Mouse (Mus musculus) midbrain, embryonic 16.5 days (tissue): ENCODE data around the gene Cpt2. TPM values are rescaled to one million over a fixed set of nuclear protein-coding genes. Genes with fewer than 3 reads are reported as not detected.

Experiments
- ATAC-seq: fragments of 200-750 bp; cut with Nextera tagmentation; 2 replicates; pipeline ENCODE4 v1.8.0; 2017; ENCODE audit warnings: moderate TSS enrichment
- H3K27ac ChIP-seq: fragments of 300-500 bp; sonication (generic); 2 replicates; pipeline ENCODE4 v1.5.1; 2014; ENCODE audit warnings: mild to moderate bottlenecking, low read length, mixed read lengths
- H3K27me3 ChIP-seq: fragments of 300-500 bp; sonication (generic); 2 replicates; pipeline ENCODE4 v1.6.1; 2014; ENCODE audit warnings: low read depth, low read length, mixed read lengths; ENCODE audit not compliant: control insufficient read depth, insufficient read depth
- H3K36me3 ChIP-seq: fragments of 300-500 bp; sonication (generic); 2 replicates; pipeline ENCODE4 v1.6.1; 2014; ENCODE audit warnings: mild to moderate bottlenecking, low read length, moderate library complexity, mixed read lengths; ENCODE audit not compliant: control insufficient read depth, insufficient read depth
- H3K4me1 ChIP-seq: fragments of 300-500 bp; sonication (generic); 2 replicates; pipeline ENCODE4 v1.6.1; 2014; ENCODE audit warnings: mild to moderate bottlenecking, low read length, mixed read lengths; ENCODE audit not compliant: control insufficient read depth, insufficient read depth
- H3K4me2 ChIP-seq: fragments of 300-500 bp; sonication (generic); 2 replicates; pipeline ENCODE4 v1.6.1; 2014; ENCODE audit warnings: mild to moderate bottlenecking, low read length, mixed read lengths
- H3K4me3 ChIP-seq: fragments of 300-500 bp; sonication (generic); 2 replicates; pipeline ENCODE4 v1.5.1; 2014; ENCODE audit warnings: low read depth, mild to moderate bottlenecking, low read length, moderate library complexity, mixed read lengths
- H3K9ac ChIP-seq: fragments of 300-500 bp; sonication (generic); 2 replicates; pipeline ENCODE4 v1.6.1; 2014; ENCODE audit warnings: low read depth, low read length, mixed read lengths
- H3K9me3 ChIP-seq: fragments of 300-500 bp; sonication (generic); replicated peaks from 2 replicates; pipeline ENCODE4 v1.6.1; 2014; ENCODE audit warnings: mild to moderate bottlenecking, low read length, mixed read lengths; ENCODE audit not compliant: control insufficient read depth, poor library complexity, severe bottlenecking
- WGBS: fragments of 180-500 bp; shearing (Covaris S2); extraction: QIAGEN DNeasy Blood & Tissue Kit; methylation state at CpG from one replicate; pipeline ENCODE4 v1.1.7; 2014; 5-methylcytosine and 5-hydroxymethylcytosine counted together
- polyA plus RNA-seq: library from polyadenylated mRNA; unstranded; fragments of >200 nt; fragmentation: Nextera tagmentation; extraction: Ambion mirVana; gene quantifications from 2 replicates; pipeline ENCODE4 v1.2.1, GENCODE M21; 2015

Gene Cpt2
- polyA plus RNA-seq = 11.6 and 14.3 TPM in 2 replicates

DNA sequence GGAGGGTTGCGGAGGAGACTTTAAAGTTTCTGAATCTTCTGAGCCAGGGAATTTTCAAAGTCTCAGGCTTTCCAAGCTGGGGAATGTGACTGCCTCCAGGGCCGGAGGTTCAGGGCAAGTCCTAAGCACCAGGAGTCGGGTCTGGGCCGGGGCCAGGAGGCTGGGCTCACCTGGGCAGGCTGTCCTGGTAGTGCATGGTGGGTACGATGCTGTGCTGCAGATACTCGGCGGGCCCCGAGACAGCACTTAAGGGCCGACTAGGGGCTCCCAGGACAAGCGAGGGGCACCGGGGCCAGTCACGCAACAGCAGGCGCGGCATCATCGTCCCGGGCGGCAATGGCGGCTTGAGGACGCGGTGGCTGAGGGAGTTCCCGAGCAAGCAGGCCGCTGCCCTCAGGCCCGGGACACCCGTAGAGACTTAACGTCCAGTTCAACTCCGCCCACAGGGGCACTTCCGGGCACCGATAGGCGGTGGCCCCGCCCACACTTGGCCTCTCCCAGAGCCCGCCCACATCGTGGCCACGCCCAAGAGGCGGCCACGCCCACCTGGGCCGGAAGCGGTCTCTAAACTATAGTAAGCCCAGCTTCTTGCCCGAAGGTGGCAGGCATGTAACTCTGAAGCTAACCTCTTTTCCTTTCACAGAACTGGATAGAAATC is at the start of gene Cpt2:
TSS of gene Cpt2 (minus strand) at position 466 of the 658 bp plus-strand sequence.
- WGBS = 2% methylated on average over 38 of the region's 38 CpGs
- peak within 1 kb of the TSS; percentile 63 for H3K4me3 ChIP-seq
- ATAC-seq = peak; percentile 95
- H3K36me3 ChIP-seq = no peaks in the 10 kb centered on the region
- H3K27ac ChIP-seq = peak within 1 kb of the TSS; percentile 55; the same call in 1 of the 2 replicates
- no peaks in the 10 kb centered on the region for H3K9me3 ChIP-seq
- H3K4me1 ChIP-seq = peaks cover 12% of the 10 kb centered on the region
- no peaks in the 10 kb centered on the region for H3K27me3 ChIP-seq
- peak within 1 kb of the TSS; percentile 87 for H3K9ac ChIP-seq
- peak within 1 kb of the TSS; percentile 90 for H3K4me2 ChIP-seq

DNA sequence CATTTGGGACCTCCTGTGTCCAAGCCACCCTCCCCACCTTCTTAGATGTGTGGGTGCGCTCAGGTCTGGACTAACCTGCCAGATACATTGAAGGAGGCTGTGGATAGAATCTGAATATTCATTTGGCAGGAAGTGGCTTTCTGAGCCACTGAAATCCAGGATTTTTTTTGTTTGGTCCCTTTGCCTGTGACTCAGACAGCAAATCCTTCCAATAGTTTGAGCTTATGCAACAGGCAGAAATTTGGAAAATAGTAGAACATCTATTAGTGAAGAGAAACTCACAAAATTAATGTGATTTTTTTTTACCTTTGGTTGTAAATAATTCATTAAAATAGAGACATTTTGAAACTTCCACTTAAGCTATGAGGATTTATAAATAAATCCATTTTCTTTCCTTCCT is 47.8 kb upstream of the Cpt2 start:
- no peaks in the 10 kb centered on the region for H3K4me1 ChIP-seq
- H3K27me3 ChIP-seq = no peaks in the 10 kb centered on the region
- H3K4me3 ChIP-seq = no peak overlapping the region
- H3K36me3 ChIP-seq = no peaks in the 10 kb centered on the region
- no peak overlapping the region for H3K27ac ChIP-seq
- H3K9me3 ChIP-seq = no peaks in the 10 kb centered on the region
- no peak overlapping the region for H3K9ac ChIP-seq
- 92% methylated on average over 1 of the region's 1 CpGs for WGBS
- H3K4me2 ChIP-seq = no peak overlapping the region
- no peak for ATAC-seq

DNA sequence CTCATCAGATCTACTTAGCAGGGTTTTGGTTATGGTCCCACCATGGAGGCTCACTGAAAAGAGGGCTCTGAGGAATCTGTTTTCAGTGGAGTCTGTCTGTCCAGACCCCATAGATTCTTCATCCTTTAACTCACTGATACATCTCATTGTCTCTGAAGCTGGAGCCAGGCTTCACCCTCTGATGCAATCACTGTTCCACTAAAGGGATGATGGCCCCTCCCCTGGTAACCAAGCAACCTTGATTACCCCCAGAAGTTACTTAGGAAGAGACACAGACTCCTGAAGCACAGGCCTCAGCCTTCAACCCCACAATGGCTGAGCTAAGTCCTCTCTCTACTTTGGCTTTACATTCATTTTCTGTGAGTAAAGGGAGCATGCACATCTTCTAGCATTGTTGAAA is 46.4 kb upstream of the Cpt2 start:
- no peaks in the 10 kb centered on the region for H3K36me3 ChIP-seq
- H3K9me3 ChIP-seq = no peaks in the 10 kb centered on the region
- H3K27ac ChIP-seq = no peak overlapping the region
- H3K4me1 ChIP-seq = no peaks in the 10 kb centered on the region
- no peak overlapping the region for H3K4me2 ChIP-seq
- ATAC-seq = no peak
- H3K9ac ChIP-seq = no peak overlapping the region
- no peak overlapping the region for H3K4me3 ChIP-seq
- no peaks in the 10 kb centered on the region for H3K27me3 ChIP-seq

DNA sequence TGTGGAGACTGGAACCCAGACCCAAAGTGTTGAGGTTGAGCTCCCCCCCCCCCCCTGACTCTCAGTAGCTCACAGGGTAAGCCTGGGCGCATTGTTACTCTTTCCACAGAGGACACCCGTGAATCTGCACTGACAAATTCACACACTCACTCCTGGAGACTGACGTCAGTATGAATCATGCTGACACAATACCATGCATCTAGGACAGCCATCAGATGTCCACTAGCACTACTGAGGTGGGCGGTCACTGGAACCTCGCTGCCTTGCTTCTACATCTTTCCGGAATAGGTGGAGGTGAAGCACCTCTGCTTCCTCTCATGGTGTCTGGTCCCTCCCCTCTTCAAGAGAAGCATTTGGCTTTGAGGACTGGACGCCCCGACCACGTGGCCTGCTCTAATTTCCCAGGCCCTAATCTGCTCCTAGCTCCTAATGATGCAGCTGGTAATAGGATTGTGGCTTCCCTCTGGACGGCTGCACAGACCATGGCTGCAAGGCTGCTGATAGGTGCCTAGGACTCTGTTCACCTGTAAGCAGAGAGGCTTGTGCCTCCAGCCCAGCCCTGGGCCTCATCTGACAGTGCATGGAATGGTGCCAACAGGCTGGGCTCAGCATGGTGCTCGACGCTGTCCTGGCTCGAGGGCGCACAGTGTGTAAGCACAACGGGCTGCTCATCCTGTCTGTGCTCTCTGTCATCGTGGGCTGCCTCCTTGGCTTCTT is 44.7 kb upstream of the Cpt2 start, which contains the start of gene Slc1a7:
TSS of gene Slc1a7 (plus strand) at position 367 of the 717 bp plus-strand sequence.
- 68% methylated on average over 16 of the region's 16 CpGs for WGBS
- Histone ChIP-seq H3K4me2 (no peak within 1 kb of the TSS), H3K36me3 (no peaks in the 10 kb centered on the region), H3K9ac (no peak within 1 kb of the TSS), H3K4me3 (no peak within 1 kb of the TSS), H3K9me3 (no peaks in the 10 kb centered on the region), H3K4me1 (no peaks in the 10 kb centered on the region), H3K27ac (no peak within 1 kb of the TSS), H3K27me3 (no peaks in the 10 kb centered on the region)
- ATAC-seq = no peak

DNA sequence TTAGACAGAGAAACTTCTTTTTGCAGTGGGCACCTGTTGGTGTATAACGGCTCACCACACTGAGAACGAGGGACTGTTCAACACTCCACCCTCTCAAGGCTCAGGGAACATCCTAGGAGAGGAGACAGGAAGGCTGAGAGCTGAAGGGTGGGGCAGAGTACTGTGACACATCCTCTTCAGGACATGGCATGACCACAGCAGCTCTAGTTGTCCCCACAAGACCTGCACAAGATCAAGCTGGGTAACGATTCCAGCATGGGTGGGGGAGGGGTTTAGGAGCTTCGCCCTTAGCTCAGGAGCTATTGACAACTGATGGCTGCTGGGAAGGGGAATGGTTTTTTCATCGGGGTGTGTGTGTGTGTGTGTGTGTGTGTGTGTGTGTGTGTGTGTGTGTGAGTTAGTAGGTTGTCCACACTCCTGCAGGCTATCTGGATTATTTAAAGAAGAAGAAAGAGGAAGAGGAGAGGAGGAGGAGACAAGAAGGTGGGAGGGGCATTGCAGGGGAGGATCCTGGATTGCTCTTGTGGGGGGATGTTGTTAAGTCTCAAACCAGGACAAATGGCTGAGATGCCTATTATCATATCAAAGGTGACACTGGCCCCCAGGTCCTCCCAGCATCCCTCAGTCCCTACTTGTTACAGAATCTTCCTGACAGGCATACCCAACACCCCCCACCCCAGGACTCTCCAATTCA is 43.2 kb upstream of the Cpt2 start:
- Histone ChIP-seq H3K4me1 (no peaks in the 10 kb centered on the region), H3K36me3 (no peaks in the 10 kb centered on the region), H3K4me3 (no peak overlapping the region), H3K4me2 (no peak overlapping the region), H3K9me3 (no peaks in the 10 kb centered on the region), H3K9ac (no peak overlapping the region), H3K27me3 (no peaks in the 10 kb centered on the region), H3K27ac (no peak overlapping the region)
- ATAC-seq = no peak
- 53% methylated on average over 5 of the region's 5 CpGs for WGBS

DNA sequence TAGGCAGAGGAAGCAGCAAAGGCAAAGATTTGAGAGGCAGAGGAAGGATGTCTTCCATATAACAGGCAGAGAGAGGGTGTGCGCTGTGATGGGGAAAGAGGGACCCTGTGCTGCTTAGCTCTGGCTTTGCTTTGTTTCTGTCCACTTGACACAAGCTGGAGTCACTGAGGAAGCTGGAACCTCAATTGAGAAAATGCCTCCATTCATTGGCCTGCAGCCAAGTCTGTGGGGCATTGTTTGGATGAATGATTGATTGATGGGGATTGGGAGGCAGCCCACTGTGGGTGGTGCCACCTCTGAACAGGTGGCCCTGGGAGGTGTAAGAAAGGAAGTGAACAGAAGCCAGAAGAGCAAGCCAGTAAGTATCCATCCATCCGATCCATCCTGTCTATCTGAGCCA is 39.4 kb upstream of the Cpt2 start:
- Histone ChIP-seq H3K9ac (no peak overlapping the region), H3K27ac (no peak overlapping the region), H3K36me3 (no peaks in the 10 kb centered on the region), H3K4me1 (no peaks in the 10 kb centered on the region), H3K9me3 (no peaks in the 10 kb centered on the region), H3K27me3 (no peaks in the 10 kb centered on the region), H3K4me3 (no peak overlapping the region), H3K4me2 (no peak overlapping the region)
- no peak for ATAC-seq
- 65% methylated on average over 2 of the region's 2 CpGs for WGBS

DNA sequence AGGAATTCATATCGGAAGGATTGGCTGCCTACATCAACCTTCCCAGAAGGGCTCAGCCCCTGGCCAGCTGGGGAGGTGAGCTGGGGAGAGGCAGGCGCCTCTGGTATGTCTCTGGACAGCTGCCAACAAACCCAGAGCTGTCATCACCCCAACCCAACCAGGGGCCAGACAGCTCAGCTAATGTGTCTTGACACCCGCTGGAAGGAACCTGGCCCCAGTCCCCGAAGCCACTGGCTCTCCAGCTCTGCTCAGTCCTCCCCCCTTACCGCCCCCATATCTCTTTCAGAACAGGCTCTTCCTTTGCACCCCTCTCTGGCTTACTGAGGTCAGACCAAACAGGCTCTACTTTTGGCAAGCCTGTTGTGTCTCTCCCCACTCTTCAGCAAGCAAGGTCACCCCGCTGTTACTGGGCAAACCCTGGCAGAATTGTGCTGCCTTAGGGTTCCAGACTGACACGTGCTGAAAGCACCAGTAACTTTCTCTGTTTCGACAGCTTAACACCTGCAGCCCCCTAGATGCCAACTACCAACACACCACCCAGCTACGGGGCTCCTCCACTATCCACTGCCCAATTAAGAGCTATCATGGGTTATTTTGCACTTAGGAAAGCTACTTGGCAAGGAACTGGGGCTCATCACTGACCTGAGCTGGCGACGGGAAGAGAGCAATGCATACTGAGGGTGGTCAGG is 38.8 kb upstream of the Cpt2 start:
- 77% methylated on average over 11 of the region's 11 CpGs for WGBS
- Histone ChIP-seq H3K36me3 (no peaks in the 10 kb centered on the region), H3K27ac (no peak overlapping the region), H3K4me3 (no peak overlapping the region), H3K27me3 (no peaks in the 10 kb centered on the region), H3K4me1 (no peaks in the 10 kb centered on the region), H3K4me2 (no peak overlapping the region), H3K9ac (no peak overlapping the region), H3K9me3 (no peaks in the 10 kb centered on the region)
- no peak for ATAC-seq

DNA sequence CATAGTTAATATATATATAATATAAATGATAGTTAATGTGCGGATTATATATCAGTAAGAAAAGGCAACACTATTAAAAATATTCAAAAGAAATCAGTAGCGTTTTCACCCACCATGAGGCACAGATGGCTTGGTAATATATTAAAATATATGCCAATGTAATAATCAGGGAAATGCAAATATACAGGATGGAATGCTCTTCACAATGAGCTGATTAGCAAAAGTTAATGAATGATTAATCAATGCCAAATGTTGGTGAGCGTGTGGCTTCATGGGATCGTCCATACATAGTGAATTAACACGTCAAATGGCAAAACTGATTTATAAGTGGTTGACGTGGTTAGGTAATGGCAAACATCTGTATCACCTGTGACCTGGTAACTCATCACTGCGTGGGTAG is 35.1 kb upstream of the Cpt2 start:
- WGBS = 60% methylated on average over 7 of the region's 7 CpGs
- H3K4me1 ChIP-seq = no peaks in the 10 kb centered on the region
- no peak overlapping the region for H3K4me3 ChIP-seq
- H3K4me2 ChIP-seq = no peak overlapping the region
- H3K9me3 ChIP-seq = no peaks in the 10 kb centered on the region
- H3K36me3 ChIP-seq = no peaks in the 10 kb centered on the region
- no peak overlapping the region for H3K9ac ChIP-seq
- H3K27ac ChIP-seq = no peak overlapping the region
- H3K27me3 ChIP-seq = no peaks in the 10 kb centered on the region
- no peak for ATAC-seq
